Mouse (Mus musculus) bone marrow, adult 2 months (tissue): Measurements from ENCODE around the gene Npy.

Experiments used
- CTCF ChIP-seq: fragments of 200-500 bp; IDR thresholded peaks from 2 replicates; pipeline ENCODE4 v1.5.1; 2011; ENCODE audit warnings: low read length, control low read depth; ENCODE audit not compliant: control insufficient read depth, insufficient read depth
- POLR2A ChIP-seq: fragments of 200-500 bp; IDR thresholded peaks from 2 replicates; pipeline ENCODE4 v1.6.1; 2011; ENCODE audit warnings: low read depth, mild to moderate bottlenecking, control low read depth, low read length, borderline replicate concordance; ENCODE audit not compliant: control insufficient read depth

- TF ChIP-seq CTCF (no peak), POLR2A (no peak)
Measured at GRCm38 (mm10) chr6:49823821-49824220, 1.3 kb downstream of the Npy start.
